Mouse (Mus musculus): ENCODE measurements around the gene Btbd18. TPM values are rescaled to one million over a fixed set of nuclear protein-coding genes. Genes with fewer than 3 reads are reported as not detected.
"Not testable (repeated sequence)": the region's sequence is repeated elsewhere in the genome, so short reads cannot be mapped to it uniquely, and the experiment has no call there.

The Btbd18 gene
- total RNA-seq, 2 experiments from 2014 or later, result 0.11 TPM; not detected in 1

DNA sequence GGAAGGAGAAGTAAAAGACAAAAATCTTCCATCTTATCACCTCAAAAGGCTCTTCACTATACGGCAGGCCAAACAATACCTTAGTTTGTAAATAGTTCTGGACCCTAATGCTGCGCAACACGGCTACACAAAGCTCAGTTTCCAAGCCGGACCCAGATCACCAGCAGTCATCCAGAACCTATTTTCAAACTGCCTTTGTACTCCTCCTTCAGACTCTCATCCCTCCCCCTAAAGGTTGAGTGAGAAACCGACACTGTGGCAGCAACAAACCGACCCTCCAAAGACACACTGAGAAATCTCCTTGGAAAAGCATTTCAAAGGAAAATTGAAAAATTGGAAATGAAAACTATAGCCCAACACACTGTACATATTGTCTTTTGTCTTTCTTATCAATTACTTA, 10.5 kb upstream of the Btbd18 start:
- no peak for DNase-seq

DNA sequence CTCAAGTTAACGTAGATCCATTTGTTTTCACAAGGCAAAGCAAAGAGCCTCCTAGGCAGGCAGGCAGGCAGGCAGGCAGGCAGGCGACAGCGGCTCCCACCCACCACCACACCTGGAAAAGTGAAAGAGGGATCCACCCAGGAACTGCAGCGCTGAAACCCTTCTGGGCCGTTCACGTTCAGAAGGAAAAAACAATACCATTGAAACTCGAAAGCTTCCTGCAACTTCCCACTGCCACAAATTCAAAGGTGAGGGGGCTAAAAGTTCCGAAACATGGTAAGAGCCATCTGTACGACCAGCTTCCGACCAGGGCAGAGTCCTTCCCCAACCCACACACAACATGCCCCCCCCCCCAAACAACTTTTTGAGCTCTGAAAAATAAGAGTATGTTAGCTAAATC, 9.2 kb upstream of the Btbd18 start:
- DNase-seq, result no peak

DNA sequence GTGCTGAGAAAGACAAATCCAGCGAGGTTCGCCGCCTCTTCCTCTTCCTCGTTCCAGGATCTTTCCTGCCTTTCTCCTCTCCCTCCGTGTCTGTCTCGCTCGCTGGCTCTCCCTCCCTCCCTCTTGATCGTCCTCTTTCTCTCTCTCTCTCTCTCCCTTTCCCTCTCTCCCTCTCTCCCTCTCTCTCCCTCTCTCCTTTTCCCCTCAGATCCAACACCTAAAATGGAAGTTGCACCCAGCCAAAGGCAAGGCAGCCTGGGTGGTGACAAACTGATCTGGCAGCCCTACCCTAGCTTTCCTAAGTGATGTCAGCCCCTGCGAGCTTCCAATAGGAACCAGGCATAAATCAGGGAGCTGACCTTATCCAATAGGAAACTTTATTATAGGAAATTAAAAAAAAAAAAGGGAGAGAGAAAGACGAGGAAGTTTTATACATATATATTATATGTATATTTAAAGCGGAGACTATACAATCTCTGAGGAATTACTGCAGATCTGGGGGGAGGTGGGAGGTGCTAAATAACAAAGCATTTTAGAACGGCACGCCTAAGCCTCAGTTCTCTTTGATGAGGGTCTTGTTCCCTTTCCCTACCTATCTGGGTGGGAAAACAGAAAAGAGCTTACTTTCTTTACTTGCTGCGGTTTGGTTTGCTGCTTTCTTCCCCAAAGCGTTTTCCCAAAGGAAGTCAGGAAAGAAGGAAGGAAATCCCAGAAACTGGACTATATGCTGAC, 8.2 kb upstream of the Btbd18 start, which contains the start of gene Ctnnd1:
Ctnnd1 (minus strand) TSS at position 302 of the 732 bp plus-strand sequence.
- DNase-seq, result peak; percentile 88

DNA sequence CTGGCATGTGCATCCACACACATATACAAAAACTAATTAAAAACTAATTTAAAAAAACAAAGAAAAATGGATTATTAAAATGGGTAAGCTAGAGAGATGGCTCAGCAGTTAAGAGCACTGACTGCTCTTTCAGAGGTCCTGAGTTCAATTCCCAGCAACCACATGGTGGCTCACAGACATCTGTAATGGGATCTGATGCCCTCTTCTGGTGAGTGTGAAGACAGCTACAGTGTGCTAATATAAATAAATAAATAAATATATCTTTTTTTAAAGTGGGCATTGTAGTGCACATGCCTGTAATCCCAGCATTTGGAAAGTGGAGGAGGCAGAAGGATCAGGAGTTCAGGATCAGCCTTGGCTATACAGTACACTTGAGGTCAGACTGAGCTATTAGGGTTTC, 5.5 kb upstream of the Btbd18 start:
- DNase-seq, result no peak

DNA sequence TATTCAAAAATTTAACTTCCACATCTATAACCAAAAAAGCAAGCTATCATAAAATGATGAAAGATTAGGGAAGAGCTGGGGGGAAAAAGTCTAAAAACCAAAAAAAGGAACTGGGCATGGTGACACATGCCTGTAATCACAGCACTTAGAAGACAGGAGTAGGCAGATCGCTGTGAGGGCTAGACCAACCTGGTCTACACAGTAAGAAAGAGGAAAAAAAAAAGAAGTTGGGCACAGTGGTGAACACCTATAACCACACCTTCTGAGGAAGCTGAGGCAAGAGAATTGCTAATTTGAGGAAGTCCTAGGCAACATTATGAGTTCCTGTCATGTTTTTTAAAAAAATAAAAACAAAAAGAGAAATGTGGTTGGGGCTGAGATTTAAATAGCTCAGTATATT, 3.0 kb upstream of the Btbd18 start:
- no peak for DNase-seq

GRCm38 (mm10) chr2:84660253-84660652, 1.4 kb downstream of the Btbd18 start:
- DNase-seq, result peak; percentile 65

- DNase-seq, result peak; percentile 61
Measured at GRCm38 (mm10) chr2:84662866-84663265, 4.0 kb downstream of the Btbd18 start.

GRCm38 (mm10) chr2:84666081-84666480, 7.2 kb downstream of the Btbd18 start:
- no peak for DNase-seq

GRCm38 (mm10) chr2:84669828-84670568, 11.1 kb downstream of the Btbd18 start:
- no peak for DNase-seq

GRCm38 (mm10) chr2:84670569-84670933, 11.7 kb downstream of the Btbd18 start, which contains the start of gene Selenoh:
TSS of gene Selenoh (minus strand) at chr2:84670770.
- DNase-seq, result peak; percentile 88

GRCm38 (mm10) chr2:84671535-84671934, 12.7 kb downstream of the Btbd18 start:
- not testable (repeated sequence) for DNase-seq

DNA sequence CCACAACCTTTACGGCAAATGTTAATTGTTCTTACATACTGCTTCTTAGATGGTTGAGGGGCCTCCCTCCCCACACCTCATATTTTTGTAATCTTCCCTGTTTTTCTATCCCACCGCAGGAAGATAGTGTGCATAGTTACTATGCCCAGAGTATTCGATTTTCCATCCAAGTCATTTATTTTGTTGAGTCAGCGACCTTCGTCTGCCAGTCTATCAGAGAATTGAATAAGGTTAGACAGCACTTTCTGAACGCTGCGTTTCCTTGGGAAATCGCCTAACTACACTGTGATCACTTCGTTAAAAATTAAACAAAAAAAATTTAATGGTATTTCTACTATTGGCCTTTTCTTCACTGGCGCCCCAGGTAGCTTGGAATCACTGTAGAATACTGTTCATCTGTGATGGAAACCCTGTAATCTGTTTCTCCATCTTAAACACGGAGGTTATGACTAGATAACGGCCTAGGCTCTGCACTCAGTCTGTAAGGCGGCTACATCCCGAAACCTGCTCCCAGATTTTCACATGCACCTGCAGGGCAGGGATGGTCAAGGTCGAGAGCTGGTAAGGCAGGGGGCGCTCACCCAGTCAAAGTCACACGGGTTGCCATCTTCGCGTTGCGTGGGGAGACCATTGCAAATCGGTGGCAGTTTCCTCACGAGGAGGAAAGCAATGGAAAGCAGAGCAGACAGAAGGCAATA, 18.5 kb downstream of the Btbd18 start:
- DNase-seq, result no peak

DNA sequence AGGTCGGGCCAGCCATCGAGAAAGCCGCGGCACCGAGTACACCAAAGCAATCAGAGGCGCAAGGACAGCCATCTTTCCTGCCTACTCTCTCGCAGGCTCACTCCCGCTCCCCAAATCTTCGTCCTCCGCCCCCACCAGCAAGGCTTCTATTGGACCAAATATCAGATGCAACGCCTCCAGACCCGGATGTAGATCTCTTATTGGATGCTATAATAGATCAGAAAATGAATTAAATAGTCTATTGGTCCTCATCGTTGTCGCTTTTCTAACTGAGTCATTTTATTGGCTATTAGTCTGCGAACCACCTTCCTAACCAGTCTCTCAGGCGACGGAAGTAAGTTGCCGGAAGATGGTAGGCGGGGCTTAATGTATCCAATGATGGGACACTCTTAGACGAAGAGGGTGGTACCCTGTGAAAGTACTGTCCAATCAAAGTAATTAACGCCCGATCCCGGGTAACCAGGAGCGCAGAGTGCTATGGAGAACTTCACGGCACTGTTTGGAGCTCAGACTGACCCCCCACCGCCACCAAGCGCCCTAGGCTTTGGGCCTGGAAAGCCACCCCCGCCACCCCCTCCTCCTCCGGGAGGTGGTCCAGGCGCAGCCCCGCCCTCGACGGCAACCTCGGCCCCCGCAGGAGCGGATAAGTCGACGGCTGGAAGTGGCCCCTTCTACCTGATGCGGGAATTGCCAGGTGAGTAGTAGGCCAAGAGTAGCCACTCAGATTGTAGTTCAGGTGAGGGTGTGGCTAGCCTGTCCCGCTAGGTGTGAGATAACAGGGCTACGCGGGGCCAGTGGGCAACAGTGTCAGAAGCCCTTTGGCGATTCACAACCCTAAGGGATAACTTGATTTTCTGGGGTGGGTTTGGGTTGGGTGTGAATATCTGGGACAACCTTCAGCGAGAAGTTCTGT, 19.3 kb downstream of the Btbd18 start, which contains the start of the genes Gm28635 and Med19:
Gm28635 (minus strand) TSS at position 74 of the 913 bp plus-strand sequence.
Med19 (plus strand) TSS at position 435 of the 913 bp plus-strand sequence.
- peak; percentile 93 for DNase-seq

DNA sequence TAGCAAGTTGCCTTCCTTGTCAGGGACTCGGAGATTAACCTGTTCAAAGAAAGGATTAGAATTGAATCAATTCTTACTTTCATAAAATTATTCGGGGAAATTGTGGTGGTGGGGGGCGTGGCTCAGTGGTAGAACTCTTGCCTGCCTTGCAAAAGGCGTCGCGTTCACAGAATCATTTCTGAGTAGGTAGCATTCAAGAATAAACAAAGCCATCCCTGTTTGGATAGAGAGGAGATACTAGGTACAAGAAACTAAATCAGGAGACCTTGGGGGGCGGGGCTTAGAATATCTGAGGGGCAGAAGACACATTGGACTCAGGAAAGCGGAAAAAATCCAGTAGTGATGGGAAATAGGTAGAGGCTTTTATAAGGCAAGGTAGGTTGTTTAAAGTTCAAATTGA, 20.1 kb downstream of the Btbd18 start, which contains the start of gene Tmx2:
Tmx2 (minus strand) TSS at position 125 of the 400 bp plus-strand sequence.
- DNase-seq, result no peak

- DNase-seq, result no peak
Measured at GRCm38 (mm10) chr2:84682605-84683183, 23.8 kb downstream of the Btbd18 start.

DNA sequence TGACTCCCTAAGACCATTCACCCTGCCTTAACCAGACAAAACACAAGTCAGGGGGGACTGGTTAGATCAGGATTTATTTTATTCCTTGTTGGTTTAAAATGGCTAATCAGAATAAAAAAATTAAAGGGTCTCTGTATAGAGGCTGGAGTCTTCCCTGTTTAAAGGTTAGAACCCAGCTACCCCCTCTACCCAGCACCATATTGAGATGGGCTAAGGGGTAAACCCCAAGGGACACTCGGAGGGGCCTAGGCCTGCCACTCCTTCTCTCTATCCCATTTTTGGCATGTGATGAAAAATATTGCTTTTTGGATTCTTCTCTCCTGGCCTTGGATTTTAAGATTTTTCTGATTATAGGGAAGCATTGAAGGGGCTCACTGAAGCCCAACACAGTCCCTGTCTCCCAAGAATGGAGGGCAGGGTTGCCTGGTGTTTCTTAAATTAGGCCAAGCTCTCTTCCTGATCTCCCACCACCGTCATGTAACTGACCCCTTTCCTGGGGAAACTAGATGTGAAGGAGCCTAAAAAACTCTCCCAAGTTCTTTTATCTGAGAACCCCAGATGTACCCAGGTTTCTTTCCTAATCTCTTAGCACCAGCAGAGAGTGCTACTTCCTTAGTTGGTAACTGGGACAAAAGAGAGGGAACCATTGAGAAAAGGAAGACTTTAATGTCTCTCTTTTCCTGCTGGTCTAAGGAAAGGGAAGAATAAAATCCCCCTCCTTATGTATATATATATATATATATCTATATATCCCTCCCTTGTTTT, 29.4 kb downstream of the Btbd18 start:
- DNase-seq, result no peak

DNA sequence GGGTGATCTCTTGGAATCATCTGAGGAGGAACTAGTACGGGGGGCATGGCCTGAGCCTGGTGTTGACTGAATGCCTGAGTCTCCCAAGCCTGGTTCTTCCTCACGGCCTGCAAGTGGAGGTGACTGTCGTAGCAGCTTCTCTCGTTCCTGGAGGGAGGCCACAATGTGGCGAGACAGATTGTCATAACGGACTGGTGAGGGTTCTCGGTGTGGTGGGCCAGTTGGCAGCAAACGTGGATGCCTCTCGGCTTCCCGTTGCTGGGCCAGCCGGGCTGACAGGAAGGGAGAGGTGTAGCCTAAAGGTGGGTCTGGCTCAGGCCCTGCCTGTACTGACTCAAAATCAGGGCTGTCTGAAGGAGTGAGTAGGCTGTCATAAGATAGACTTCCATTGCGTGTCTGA, 31.2 kb downstream of the Btbd18 start:
- DNase-seq, result no peak

GRCm38 (mm10) chr2:84695007-84695695, 36.3 kb downstream of the Btbd18 start:
- DNase-seq, result no peak

GRCm38 (mm10) chr2:84703497-84703896, 44.6 kb downstream of the Btbd18 start:
- DNase-seq, result no peak

DNA sequence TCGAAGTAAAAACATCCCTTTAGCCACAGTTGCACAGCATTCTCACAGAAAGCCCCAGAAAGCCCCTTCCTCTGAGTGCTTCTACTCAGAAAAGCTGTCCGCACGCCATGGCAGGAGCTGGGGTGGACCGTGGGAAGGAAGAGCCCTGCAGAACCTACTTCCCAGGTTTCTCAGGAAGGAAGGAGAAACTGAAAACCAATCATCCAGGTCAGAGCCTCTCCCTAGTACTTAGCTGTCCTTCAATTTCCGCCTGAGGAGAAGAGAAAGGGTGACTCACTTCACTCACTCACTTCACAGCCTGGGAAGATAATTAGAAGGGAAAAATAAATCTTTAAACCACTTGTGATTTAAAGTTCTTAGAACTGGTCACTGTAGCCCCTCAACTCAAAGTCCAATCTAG, 45.5 kb downstream of the Btbd18 start:
- DNase-seq, result no peak

All from heart, postnatal 4 days (tissue).